Mouse (Mus musculus): ENCODE measurements at regions not wholly inside any gene's neighbourhood (a gene's known extent, or its start where the extent isn't known, plus 50 kb on each side); places are given as distances from the start of the nearest gene placed in this dataset.

- Histone ChIP-seq H3K27me3 (replicated peaks; ENCODE audit: control insufficient read depth, insufficient read depth, low read length) (no peaks in the 10 kb centered on the region), H3K4me1 (replicated peaks; ENCODE audit: control insufficient read depth, insufficient read depth, low read length) (no peaks in the 10 kb centered on the region), H3K36me3 (ENCODE audit: control insufficient read depth, insufficient read depth) (no peaks in the 10 kb centered on the region), H3K9ac (ENCODE audit: low read depth, low read length) (no peak overlapping the region), H3K4me2 (replicated peaks; ENCODE audit: low read depth) (no peak overlapping the region), H3K4me3 (ENCODE audit: low read depth, low read length) (no peak overlapping the region), H3K9me3 (ENCODE audit: control insufficient read depth) (no peaks in the 10 kb centered on the region), H3K27ac (ENCODE audit: low read depth, low read length) (no peak overlapping the region)
- WGBS = 36% methylated on average over 4 of the region's 4 CpGs
- TF ChIP-seq CTCF (IDR thresholded peaks at IDR 0.05; ENCODE audit: low read depth) = no peak
- no peak for ATAC-seq
Measured at GRCm38 (mm10) chr9:68166556-68166955, 326.4 kb downstream of the Vps13c start.

- Histone ChIP-seq H3K36me3 (ENCODE audit: control insufficient read depth, insufficient read depth) (no peaks in the 10 kb centered on the region), H3K4me3 (ENCODE audit: low read depth, low read length) (no peak overlapping the region), H3K27ac (ENCODE audit: low read depth, low read length) (no peak overlapping the region), H3K4me1 (replicated peaks; ENCODE audit: control insufficient read depth, insufficient read depth, low read length) (no peaks in the 10 kb centered on the region), H3K4me2 (replicated peaks; ENCODE audit: low read depth) (no peak overlapping the region), H3K9ac (ENCODE audit: low read depth, low read length) (no peak overlapping the region), H3K27me3 (replicated peaks; ENCODE audit: control insufficient read depth, insufficient read depth, low read length) (no peaks in the 10 kb centered on the region), H3K9me3 (ENCODE audit: control insufficient read depth) (no peaks in the 10 kb centered on the region)
- no peak for TF ChIP-seq CTCF (IDR thresholded peaks at IDR 0.05; ENCODE audit: low read depth)
- no peak for ATAC-seq
Measured at GRCm38 (mm10) chr9:68188921-68189320, 348.7 kb downstream of the Vps13c start.

GRCm38 (mm10) chr9:68199831-68200230 is 359.6 kb downstream of the Vps13c start:
- Histone ChIP-seq H3K9ac (ENCODE audit: low read depth, low read length) (no peak overlapping the region), H3K4me2 (replicated peaks; ENCODE audit: low read depth) (no peak overlapping the region), H3K4me3 (ENCODE audit: low read depth, low read length) (no peak overlapping the region), H3K27me3 (replicated peaks; ENCODE audit: control insufficient read depth, insufficient read depth, low read length) (no peaks in the 10 kb centered on the region), H3K4me1 (replicated peaks; ENCODE audit: control insufficient read depth, insufficient read depth, low read length) (no peaks in the 10 kb centered on the region), H3K27ac (ENCODE audit: low read depth, low read length) (no peak overlapping the region), H3K9me3 (ENCODE audit: control insufficient read depth) (no peaks in the 10 kb centered on the region), H3K36me3 (ENCODE audit: control insufficient read depth, insufficient read depth) (no peaks in the 10 kb centered on the region)
- TF ChIP-seq CTCF (IDR thresholded peaks at IDR 0.05; ENCODE audit: low read depth) = no peak
- ATAC-seq = no peak
- 80% methylated on average over 4 of the region's 4 CpGs for WGBS

- no peaks in the 10 kb centered on the region for H3K36me3 ChIP-seq (ENCODE audit: control insufficient read depth, insufficient read depth)
- WGBS = 74% methylated on average over 5 of the region's 5 CpGs
- no peak for TF ChIP-seq CTCF (IDR thresholded peaks at IDR 0.05; ENCODE audit: low read depth)
- no peak for ATAC-seq
- no peak overlapping the region for H3K4me2 ChIP-seq (replicated peaks; ENCODE audit: low read depth)
- H3K27me3 ChIP-seq (replicated peaks; ENCODE audit: control insufficient read depth, insufficient read depth, low read length) = no peaks in the 10 kb centered on the region
- no peaks in the 10 kb centered on the region for H3K4me1 ChIP-seq (replicated peaks; ENCODE audit: control insufficient read depth, insufficient read depth, low read length)
- H3K4me3 ChIP-seq (ENCODE audit: low read depth, low read length) = no peak overlapping the region
- H3K27ac ChIP-seq (ENCODE audit: low read depth, low read length) = no peak overlapping the region
- no peaks in the 10 kb centered on the region for H3K9me3 ChIP-seq (ENCODE audit: control insufficient read depth)
- no peak overlapping the region for H3K9ac ChIP-seq (ENCODE audit: low read depth, low read length)
Measured at GRCm38 (mm10) chr9:68201031-68201430, 360.8 kb downstream of the Vps13c start.

- no peak overlapping the region for H3K9ac ChIP-seq (ENCODE audit: low read depth, low read length)
- no peak overlapping the region for H3K4me3 ChIP-seq (ENCODE audit: low read depth, low read length)
- no peaks in the 10 kb centered on the region for H3K9me3 ChIP-seq (ENCODE audit: control insufficient read depth)
- no peak overlapping the region for H3K27ac ChIP-seq (ENCODE audit: low read depth, low read length)
- no peak for TF ChIP-seq CTCF (IDR thresholded peaks at IDR 0.05; ENCODE audit: low read depth)
- no peak for ATAC-seq
- no peaks in the 10 kb centered on the region for H3K36me3 ChIP-seq (ENCODE audit: control insufficient read depth, insufficient read depth)
- H3K4me1 ChIP-seq (replicated peaks; ENCODE audit: control insufficient read depth, insufficient read depth, low read length) = no peaks in the 10 kb centered on the region
- H3K27me3 ChIP-seq (replicated peaks; ENCODE audit: control insufficient read depth, insufficient read depth, low read length) = no peaks in the 10 kb centered on the region
- WGBS = 91% methylated on average over 6 of the region's 6 CpGs
- H3K4me2 ChIP-seq (replicated peaks; ENCODE audit: low read depth) = no peak overlapping the region
Measured at GRCm38 (mm10) chr9:68225694-68226093, 385.5 kb downstream of the Vps13c start.

- Histone ChIP-seq H3K4me1 (replicated peaks; ENCODE audit: control insufficient read depth, insufficient read depth, low read length) (no peaks in the 10 kb centered on the region), H3K27ac (ENCODE audit: low read depth, low read length) (no peak overlapping the region), H3K27me3 (replicated peaks; ENCODE audit: control insufficient read depth, insufficient read depth, low read length) (no peaks in the 10 kb centered on the region), H3K4me2 (replicated peaks; ENCODE audit: low read depth) (no peak overlapping the region), H3K9ac (ENCODE audit: low read depth, low read length) (no peak overlapping the region), H3K9me3 (ENCODE audit: control insufficient read depth) (no peaks in the 10 kb centered on the region), H3K4me3 (ENCODE audit: low read depth, low read length) (no peak overlapping the region), H3K36me3 (ENCODE audit: control insufficient read depth, insufficient read depth) (no peaks in the 10 kb centered on the region)
- 66% methylated on average over 3 of the region's 3 CpGs for WGBS
- no peak for TF ChIP-seq CTCF (IDR thresholded peaks at IDR 0.05; ENCODE audit: low read depth)
- no peak for ATAC-seq
Measured at GRCm38 (mm10) chr9:68231131-68231530, 390.9 kb downstream of the Vps13c start.

- Histone ChIP-seq H3K9me3 (ENCODE audit: control insufficient read depth) (no peaks in the 10 kb centered on the region), H3K4me3 (ENCODE audit: low read depth, low read length) (no peak overlapping the region), H3K9ac (ENCODE audit: low read depth, low read length) (no peak overlapping the region), H3K4me1 (replicated peaks; ENCODE audit: control insufficient read depth, insufficient read depth, low read length) (no peaks in the 10 kb centered on the region), H3K27ac (ENCODE audit: low read depth, low read length) (no peak overlapping the region), H3K4me2 (replicated peaks; ENCODE audit: low read depth) (no peak overlapping the region), H3K27me3 (replicated peaks; ENCODE audit: control insufficient read depth, insufficient read depth, low read length) (no peaks in the 10 kb centered on the region), H3K36me3 (ENCODE audit: control insufficient read depth, insufficient read depth) (no peaks in the 10 kb centered on the region)
- TF ChIP-seq CTCF (IDR thresholded peaks at IDR 0.05; ENCODE audit: low read depth) = no peak
- ATAC-seq = no peak
- 37% methylated on average over 12 of the region's 12 CpGs for WGBS
Measured at GRCm38 (mm10) chr9:68234979-68235649, 394.9 kb downstream of the Vps13c start.
